Mouse (Mus musculus) MEL (cell line): ENCODE results near the gene Morf4l1. TPM values are rescaled to one million over a fixed set of nuclear protein-coding genes. Genes with fewer than 3 reads are reported as not detected.
A peak's percentile ranks its signal among the peaks of the same experiment; 100 is the strongest.

Experiments used
- DNase-seq: peaks from one replicate; pipeline ENCODE4 v3.0.0; 2011; ENCODE audit warnings: low read depth, low spot score
- H3K27ac ChIP-seq: 2 replicates; pipeline ENCODE4 v1.5.1; 2012; ENCODE audit warnings: low read depth, mild to moderate bottlenecking, control low read depth, low read length, moderate library complexity; ENCODE audit not compliant: control insufficient read depth
- H3K27me3 ChIP-seq, 2 experiments: fragments of 150-350 bp in 1 of 2; sonication (generic) in 1 of 2; 2 replicates each; pipeline ENCODE4 v1.6.1; 2012; ENCODE audit warnings: low read length in 2 of 2, mild to moderate bottlenecking in 2 of 2, improper control_type of control experiment in 1 of 2, moderate library complexity in 1 of 2; ENCODE audit not compliant: insufficient read depth in 2 of 2, control insufficient read depth in 1 of 2
- H3K36me3 ChIP-seq, 2 experiments: 2 replicates each; pipeline ENCODE4 v1.6.1; 2012 to 2014; ENCODE audit warnings: low read length in 2 of 2, improper control_type of control experiment in 1 of 2, inconsistent platforms in 1 of 2, mild to moderate bottlenecking in 1 of 2; ENCODE audit not compliant: insufficient read depth in 2 of 2, control insufficient read depth in 1 of 2
- H3K4me1 ChIP-seq, 2 experiments: fragments of 150-350 bp in 1 of 2; sonication (generic) in 1 of 2; 2 replicates each; pipeline ENCODE4 v1.6.1; 2012; ENCODE audit warnings: low read length in 2 of 2, improper control_type of control experiment in 1 of 2, mild to moderate bottlenecking in 1 of 2; ENCODE audit not compliant: insufficient read depth in 2 of 2, control insufficient read depth in 1 of 2
- H3K4me3 ChIP-seq, 2 experiments: fragments of 150-350 bp in 1 of 2; sonication (generic) in 1 of 2; 2 replicates each; pipeline ENCODE4 v1.5.1; 2012; ENCODE audit warnings: low read depth in 2 of 2, low read length in 2 of 2, mild to moderate bottlenecking in 2 of 2, moderate library complexity in 2 of 2, control low read depth in 1 of 2, improper control_type of control experiment in 1 of 2; ENCODE audit not compliant: control insufficient read depth in 1 of 2, insufficient read depth in 1 of 2
- H3K79me2 ChIP-seq: 2 replicates; pipeline ENCODE4 v1.6.1; 2012; ENCODE audit warnings: mild to moderate bottlenecking, low read length, moderate library complexity; ENCODE audit not compliant: control insufficient read depth, poor library complexity, insufficient read depth
- H3K9ac ChIP-seq: 2 replicates; pipeline ENCODE4 v1.6.1; 2012; ENCODE audit warnings: low read depth, mild to moderate bottlenecking, control low read depth, low read length, moderate library complexity; ENCODE audit not compliant: control insufficient read depth, poor library complexity, severe bottlenecking
- H3K9me3 ChIP-seq: fragments of 150-350 bp; sonication (generic); replicated peaks from 2 replicates; pipeline ENCODE4 v1.6.1; 2012; ENCODE audit warnings: mild to moderate bottlenecking, low read length, improper control_type of control experiment, moderate library complexity; ENCODE audit not compliant: insufficient read depth
- BHLHE40 ChIP-seq: IDR thresholded peaks from 2 replicates; pipeline ENCODE4 v1.6.1; 2012; ENCODE audit warnings: low read depth, mild to moderate bottlenecking, inconsistent platforms, low read length, improper control_type of control experiment, borderline replicate concordance
- CHD2 ChIP-seq: IDR thresholded peaks from 2 replicates; pipeline ENCODE4 v1.6.1; 2011; ENCODE audit warnings: low read length, improper control_type of control experiment
- CTCF ChIP-seq, 3 experiments: IDR thresholded peaks in 2 of 3; conservative IDR thresholded peaks in 1 of 3; 2 replicates each; pipeline ENCODE4 v1.5.1; 2011 to 2012; ENCODE audit warnings: low read length in 3 of 3, low read depth in 2 of 3, mild to moderate bottlenecking in 2 of 3, improper control_type of control experiment in 1 of 3, inconsistent platforms in 1 of 3, mixed read lengths in 1 of 3, moderate library complexity in 1 of 3; ENCODE audit not compliant: control insufficient read depth in 1 of 3, insufficient read depth in 1 of 3, poor library complexity in 1 of 3, severe bottlenecking in 1 of 3
- E2F4 ChIP-seq: IDR thresholded peaks from 2 replicates; pipeline ENCODE4 v1.6.1; 2011; ENCODE audit warnings: low read depth, low read length, improper control_type of control experiment, borderline replicate concordance
- ELF1 ChIP-seq: IDR thresholded peaks from 2 replicates; pipeline ENCODE4 v1.6.1; 2014; ENCODE audit warnings: low read depth, mild to moderate bottlenecking, inconsistent platforms, low read length, improper control_type of control experiment, moderate library complexity
- ETS1 ChIP-seq: IDR thresholded peaks from 2 replicates; pipeline ENCODE4 v1.6.1; 2012; ENCODE audit warnings: low read depth, mild to moderate bottlenecking, inconsistent platforms, low read length, improper control_type of control experiment, moderate library complexity
- GATA1 ChIP-seq: IDR thresholded peaks from 2 replicates; pipeline ENCODE4 v1.6.1; 2011; ENCODE audit warnings: low read depth, low read length, improper control_type of control experiment
- JUND ChIP-seq: IDR thresholded peaks from 2 replicates; pipeline ENCODE4 v1.6.1; 2011; ENCODE audit warnings: low read depth, mild to moderate bottlenecking, improper control_type of control experiment, low read length
- KAT2A ChIP-seq: conservative IDR thresholded peaks from 2 replicates; pipeline ENCODE4 v1.6.1; 2012; ENCODE audit warnings: low read depth, low read length, improper control_type of control experiment, inconsistent platforms
- MAFK ChIP-seq: IDR thresholded peaks from 2 replicates; pipeline ENCODE4 v1.6.1; 2011; ENCODE audit warnings: low read depth, mild to moderate bottlenecking, low read length, improper control_type of control experiment, borderline replicate concordance
- MAX ChIP-seq: IDR thresholded peaks from 2 replicates; pipeline ENCODE4 v1.6.1; 2011; ENCODE audit warnings: low read length, improper control_type of control experiment
- MEF2A ChIP-seq: IDR thresholded peaks from 2 replicates; pipeline ENCODE4 v1.6.1; 2014; ENCODE audit warnings: low read depth, mild to moderate bottlenecking, inconsistent platforms, low read length, improper control_type of control experiment; ENCODE audit not compliant: poor library complexity, insufficient replicate concordance, severe bottlenecking; ENCODE audit errors: extremely low read depth
- MXI1 ChIP-seq: IDR thresholded peaks from 2 replicates; pipeline ENCODE4 v1.6.1; 2011; ENCODE audit warnings: mild to moderate bottlenecking, low read depth, low read length, improper control_type of control experiment
- MYB ChIP-seq: IDR thresholded peaks from 2 replicates; pipeline ENCODE4 v1.6.1; 2011; ENCODE audit warnings: mild to moderate bottlenecking, low read depth, low read length, improper control_type of control experiment
- MYC ChIP-seq: IDR thresholded peaks from 2 replicates; pipeline ENCODE4 v1.6.1; 2011; ENCODE audit warnings: low read depth, mild to moderate bottlenecking, low read length, improper control_type of control experiment, moderate library complexity
- POLR2AphosphoS2 ChIP-seq: IDR thresholded peaks from 2 replicates; pipeline ENCODE4 v1.6.1; 2011; ENCODE audit warnings: low read length, improper control_type of control experiment
- POLR2AphosphoS5 ChIP-seq: IDR thresholded peaks from 2 replicates; pipeline ENCODE4 v1.6.1; 2012; ENCODE audit warnings: low read depth, borderline replicate concordance, mild to moderate bottlenecking, inconsistent platforms, low read length, moderate library complexity, mixed read lengths
- RCOR1 ChIP-seq: IDR thresholded peaks from 2 replicates; pipeline ENCODE4 v1.6.1; 2012; ENCODE audit warnings: low read depth, mild to moderate bottlenecking, inconsistent platforms, low read length, improper control_type of control experiment
- TCF12 ChIP-seq: IDR thresholded peaks from 2 replicates; pipeline ENCODE4 v1.6.1; 2014; ENCODE audit warnings: low read depth, mild to moderate bottlenecking, inconsistent platforms, low read length, improper control_type of control experiment, moderate library complexity
- UBTF ChIP-seq: IDR thresholded peaks from 2 replicates; pipeline ENCODE4 v1.6.1; 2012; ENCODE audit warnings: low read depth, mild to moderate bottlenecking, inconsistent platforms, low read length, improper control_type of control experiment, moderate library complexity, borderline replicate concordance; ENCODE audit not compliant: insufficient read depth
- ZMIZ1 ChIP-seq: IDR thresholded peaks from 2 replicates; pipeline ENCODE4 v1.6.1; 2012; ENCODE audit warnings: low read depth, mild to moderate bottlenecking, inconsistent platforms, low read length, improper control_type of control experiment, moderate library complexity
- ZNF384 ChIP-seq: IDR thresholded peaks from 2 replicates; pipeline ENCODE4 v1.6.1; 2012; ENCODE audit warnings: low read depth, mild to moderate bottlenecking, inconsistent platforms, low read length, improper control_type of control experiment
- polyA plus RNA-seq, 2 experiments: library from polyadenylated mRNA; stranded (reverse) in 1 of 2; unstranded in 1 of 2; fragments of >175 nt in 1 of 2; fragments of >200 nt in 1 of 2; gene quantifications; 2 replicates each; pipeline versions ENCODE4 v1.2.1 to v1.2.4; 2012; ENCODE audit warnings: low replicate concordance in 2 of 2, low read depth in 1 of 2; ENCODE audit not compliant: insufficient read length in 2 of 2, insufficient read depth in 1 of 2, missing spikeins in 1 of 2
- total RNA-seq: library from RNA; depleted of rRNA; stranded (reverse); fragments of 300-350 nt; gene quantifications from 2 replicates; pipeline ENCODE4 v1.2.3, GENCODE M21; 2012

Gene Morf4l1
- total and polyA plus RNA-seq, 3 experiments, result 107 to 292 (median 190) TPM

DNA sequence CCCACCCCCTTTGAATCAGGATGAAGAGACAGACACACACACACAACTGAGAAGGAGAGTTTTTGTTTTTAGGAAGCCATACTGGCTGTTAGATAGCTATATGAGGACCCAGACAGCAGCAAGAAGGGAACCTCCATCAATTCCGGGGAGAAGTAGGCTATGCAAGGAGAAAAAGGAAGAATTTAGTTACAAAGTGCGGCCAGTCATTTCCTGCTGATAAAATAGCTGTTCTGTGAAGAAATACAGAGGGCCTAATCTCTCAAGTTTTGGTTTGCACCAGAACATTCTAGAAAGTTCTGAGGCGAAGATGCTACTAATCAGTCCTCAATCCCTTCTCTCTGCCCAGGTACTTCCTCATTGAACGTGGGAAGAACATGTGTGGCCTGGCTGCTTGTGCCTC, 39.2 kb downstream of the Morf4l1 start (continued):
- TF ChIP-seq MAX (no peak), MYC (no peak), MXI1 (no peak; the same call in 1 of the 2 replicates), TCF12 (no peak), UBTF (no peak), BHLHE40 (no peak), CHD2 (no peak), ZMIZ1 (no peak), MAFK (no peak), RCOR1 (peak; percentile 35; the same call in 1 of the 2 replicates)

DNA sequence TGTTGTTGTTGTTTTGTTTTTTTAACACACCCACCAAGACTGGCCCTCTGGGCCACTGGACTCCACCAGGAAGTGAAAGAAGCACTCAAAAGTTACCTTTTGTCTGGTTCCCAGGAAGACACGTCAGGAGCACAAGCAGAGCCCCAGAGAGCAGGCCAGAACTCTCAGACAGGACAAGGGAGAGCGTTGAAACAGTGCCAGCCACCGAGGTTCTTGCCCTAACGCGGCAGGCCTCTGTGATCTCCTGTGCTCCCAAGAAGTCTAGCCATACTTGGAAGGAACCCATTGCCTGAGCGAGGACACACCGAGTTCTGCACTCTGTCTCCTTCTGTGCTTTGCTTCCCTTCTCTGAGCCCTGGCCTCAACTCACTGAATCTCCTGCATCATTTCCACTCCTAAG, 44.4 kb downstream of the Morf4l1 start:
- H3K79me2 ChIP-seq, result no peaks in the 10 kb centered on the region
- DNase-seq, result no peak
- TF ChIP-seq JUND, result no peak
- TF ChIP-seq POLR2AphosphoS2, result no peak
- no peak for TF ChIP-seq GATA1
- no peak for TF ChIP-seq POLR2AphosphoS5
- no peak for TF ChIP-seq CHD2
- no peak for TF ChIP-seq E2F4
- no peak for TF ChIP-seq KAT2A
- no peak for TF ChIP-seq RCOR1
- no peak for TF ChIP-seq ETS1
- no peak for TF ChIP-seq MYB
- TF ChIP-seq ZNF384, result no peak
- H3K9ac ChIP-seq, result no peak overlapping the region
- no peaks in the 10 kb centered on the region; a peak in 1 of 4 replicates for H3K36me3 ChIP-seq
- no peaks in the 10 kb centered on the region for H3K27me3 ChIP-seq
- H3K27ac ChIP-seq, result no peak overlapping the region
- H3K9me3 ChIP-seq, result no peaks in the 10 kb centered on the region
- H3K4me3 ChIP-seq, result no peak overlapping the region
- peaks cover 0 to 3% of the 10 kb centered on the region in 2 experiments; a peak in 2 of 4 replicates for H3K4me1 ChIP-seq

DNA sequence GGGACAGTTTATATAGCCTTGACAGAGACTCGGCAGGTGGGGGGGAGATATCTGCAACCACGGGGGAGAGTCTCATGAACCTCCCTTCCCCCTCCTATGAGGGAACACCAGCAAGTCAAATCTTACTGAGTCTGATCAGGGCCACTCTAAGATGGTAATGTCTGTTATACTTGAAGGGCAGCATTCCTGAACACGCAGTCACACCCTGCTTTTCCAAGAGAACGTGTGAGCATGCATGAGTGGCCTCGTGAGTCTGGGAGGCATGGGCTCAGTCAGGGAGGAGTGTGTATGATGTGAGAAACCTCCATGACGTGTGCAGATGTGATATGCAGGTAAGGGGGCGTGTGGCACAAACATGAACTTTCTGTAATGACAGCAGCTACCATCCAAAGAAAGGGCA, 45.1 kb downstream of the Morf4l1 start:
- Histone ChIP-seq H3K27me3 (no peaks in the 10 kb centered on the region), H3K9ac (no peak overlapping the region), H3K9me3 (no peaks in the 10 kb centered on the region), H3K36me3 (no peaks in the 10 kb centered on the region)
- DNase-seq, result no peak
- no peak for TF ChIP-seq MEF2A
- no peak for TF ChIP-seq ELF1
- no peak for TF ChIP-seq POLR2AphosphoS2
- no peak for TF ChIP-seq MAX
- TF ChIP-seq BHLHE40, result no peak
- no peak for TF ChIP-seq CTCF (IDR thresholded peaks at IDR 0.05 in 2 of 3, conservative IDR thresholded peaks at IDR 0.05 in 1 of 3; ENCODE audit: control insufficient read depth in 1 of 3, insufficient read depth in 1 of 3, low read depth in 2 of 3, low read length in 3 of 3, poor library complexity in 1 of 3, severe bottlenecking in 1 of 3)
- TF ChIP-seq, all 39 proteins: peak for 0
- no peak overlapping the region for H3K27ac ChIP-seq
- no peak overlapping the region for H3K4me3 ChIP-seq
- no peaks in the 10 kb centered on the region; a peak in 1 of 4 replicates for H3K4me1 ChIP-seq
- H3K79me2 ChIP-seq, result no peaks in the 10 kb centered on the region
